Mouse (Mus musculus) liver, adult 2 months (tissue): ENCODE measurements at regions not wholly inside any gene's neighbourhood (a gene's known extent, or its start where the extent isn't known, plus 50 kb on each side); places are given as distances from the start of the nearest gene placed in this dataset.

Experiments
- CTCF ChIP-seq: fragments of 200-500 bp; IDR thresholded peaks from 2 replicates; pipeline ENCODE4 v1.5.1; 2011; ENCODE audit warnings: low read depth, low read length, control low read depth
- POLR2A ChIP-seq: fragments of 200-500 bp; IDR thresholded peaks from 2 replicates; pipeline ENCODE4 v1.6.1; 2011; ENCODE audit warnings: low read length, control low read depth; ENCODE audit not compliant: insufficient read depth; ENCODE audit errors: extremely low read depth

DNA sequence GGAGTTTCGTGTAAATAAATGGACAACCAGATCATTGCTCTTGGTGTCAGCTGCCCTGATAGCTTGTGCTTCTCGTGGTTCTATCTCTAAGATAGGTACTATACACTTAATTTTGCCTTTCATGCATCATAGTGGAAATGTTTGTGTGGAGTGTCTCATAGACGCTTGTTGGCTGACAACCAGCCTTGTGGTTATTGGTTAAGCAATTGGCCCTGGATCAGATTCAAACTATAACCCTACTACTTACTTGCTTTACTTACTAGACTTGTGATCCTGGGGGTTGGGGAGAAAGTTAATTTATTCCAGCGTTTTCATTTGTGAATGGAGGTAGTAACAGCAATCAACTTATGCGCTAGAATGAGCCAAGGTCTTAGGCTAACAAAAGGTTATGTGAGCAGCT, 135.2 kb downstream of the Pten start:
- TF ChIP-seq CTCF = no peak
- TF ChIP-seq POLR2A = no peak
